Mouse (Mus musculus): Measurements from ENCODE around the gene B3galt4.

- TF ChIP-seq CTCF (IDR thresholded peaks at IDR 0.05; ENCODE audit: borderline replicate concordance, insufficient read depth, low read depth, low read length) (no peak), POLR2A (IDR thresholded peaks at IDR 0.05; ENCODE audit: borderline replicate concordance, insufficient read depth, low read length) (no peak)
Observed at GRCm38 (mm10) chr17:33962876-33963275, 11.6 kb upstream of the B3galt4 start.
